Mouse (Mus musculus): ENCODE measurements around the gene Pih1h3b. TPM values are rescaled to one million over a fixed set of nuclear protein-coding genes. Genes with fewer than 3 reads are reported as not detected.

The Pih1h3b gene
- polyA plus RNA-seq (2012; rRNA removed) = not detected in 2 replicates

- Histone ChIP-seq H3K27me3 (ENCODE audit: control insufficient read depth, insufficient read depth, low read length) (peaks cover 9% of the 10 kb centered on the region), H3K4me3 (ENCODE audit: extremely low read depth, insufficient read depth, insufficient read length) (peak within 1 kb of the TSS; percentile 52; the same call in 1 of the 2 replicates), H3K4me1 (ENCODE audit: control insufficient read depth, insufficient read depth, insufficient read length) (no peaks in the 10 kb centered on the region), H3K27ac (ENCODE audit: insufficient read depth, low read length) (no peak within 1 kb of the TSS), H3K36me3 (ENCODE audit: control insufficient read depth, insufficient read depth, low read length) (no peaks in the 10 kb centered on the region)
- TF ChIP-seq CTCF (IDR thresholded peaks at IDR 0.05; ENCODE audit: extremely low read depth, insufficient read depth, insufficient read length, insufficient replicate concordance) (no peak), POLR2A (IDR thresholded peaks at IDR 0.05; ENCODE audit: low read depth, low read length) (no peak)
- peak in 1 of 2 experiments; percentile 2 for DNase-seq (ENCODE audit: low read depth in 1 of 2, low spot score in 2 of 2)
- WGBS = 37% methylated on average over 64 of the region's 64 CpGs
These were observed at the start of gene Pih1h3b, which contains the start of gene Nup62cl for GRCm38 (mm10) chrX:140062135-140062975. TSS of gene Pih1h3b (plus strand) at chrX:140062879. TSS of gene Nup62cl (minus strand) at chrX:140062712.

GRCm38 (mm10) chrX:140060886-140061874, 1.5 kb upstream of the Pih1h3b start:
- WGBS = 36% methylated on average over 85 of the region's 90 CpGs

GRCm38 (mm10) chrX:140082535-140082934, 19.9 kb downstream of the Pih1h3b start:
- WGBS = 90% methylated on average over 2 of the region's 2 CpGs
- TF ChIP-seq POLR2A (IDR thresholded peaks at IDR 0.05; ENCODE audit: low read depth, low read length) (no peak), CTCF (IDR thresholded peaks at IDR 0.05; ENCODE audit: extremely low read depth, insufficient read depth, insufficient read length, insufficient replicate concordance) (no peak)

More at GRCm38 (mm10) chrX:140060886-140061874, 1.5 kb upstream of the Pih1h3b start:
- TF ChIP-seq CTCF (IDR thresholded peaks at IDR 0.05; ENCODE audit: extremely low read depth, insufficient read depth, insufficient read length, insufficient replicate concordance) (no peak), POLR2A (IDR thresholded peaks at IDR 0.05; ENCODE audit: low read depth, low read length) (no peak)
- Histone ChIP-seq H3K36me3 (ENCODE audit: control insufficient read depth, insufficient read depth, low read length) (no peaks in the 10 kb centered on the region), H3K4me3 (ENCODE audit: extremely low read depth, insufficient read depth, insufficient read length) (no peak overlapping the region), H3K27me3 (ENCODE audit: control insufficient read depth, insufficient read depth, low read length) (peaks cover 9% of the 10 kb centered on the region), H3K4me1 (ENCODE audit: control insufficient read depth, insufficient read depth, insufficient read length) (no peaks in the 10 kb centered on the region), H3K27ac (ENCODE audit: insufficient read depth, low read length) (no peak overlapping the region)
- no peak for DNase-seq (ENCODE audit: low read depth in 1 of 2, low spot score in 2 of 2)

GRCm38 (mm10) chrX:140094066-140094465, 31.4 kb downstream of the Pih1h3b start:
- Histone ChIP-seq H3K27ac (ENCODE audit: insufficient read depth, low read length) (no peak overlapping the region), H3K36me3 (ENCODE audit: control insufficient read depth, insufficient read depth, low read length) (no peaks in the 10 kb centered on the region), H3K27me3 (ENCODE audit: control insufficient read depth, insufficient read depth, low read length) (no peaks in the 10 kb centered on the region), H3K4me3 (ENCODE audit: extremely low read depth, insufficient read depth, insufficient read length) (no peak overlapping the region), H3K4me1 (ENCODE audit: control insufficient read depth, insufficient read depth, insufficient read length) (no peaks in the 10 kb centered on the region)
- DNase-seq (ENCODE audit: low read depth in 1 of 2, low spot score in 2 of 2) = no peak
- TF ChIP-seq POLR2A (IDR thresholded peaks at IDR 0.05; ENCODE audit: low read depth, low read length) (no peak), CTCF (IDR thresholded peaks at IDR 0.05; ENCODE audit: extremely low read depth, insufficient read depth, insufficient read length, insufficient replicate concordance) (no peak)
- WGBS = 76% methylated on average over 2 of the region's 2 CpGs

More at GRCm38 (mm10) chrX:140082535-140082934, 19.9 kb downstream of the Pih1h3b start:
- H3K4me1 ChIP-seq (ENCODE audit: control insufficient read depth, insufficient read depth, insufficient read length) = no peaks in the 10 kb centered on the region
- no peaks in the 10 kb centered on the region for H3K36me3 ChIP-seq (ENCODE audit: control insufficient read depth, insufficient read depth, low read length)
- H3K27ac ChIP-seq (ENCODE audit: insufficient read depth, low read length) = no peak overlapping the region
- no peaks in the 10 kb centered on the region for H3K27me3 ChIP-seq (ENCODE audit: control insufficient read depth, insufficient read depth, low read length)
- no peak for DNase-seq (ENCODE audit: low read depth in 1 of 2, low spot score in 2 of 2)
- no peak overlapping the region for H3K4me3 ChIP-seq (ENCODE audit: extremely low read depth, insufficient read depth, insufficient read length)

Other genes with a start within 250 kb of the Pih1h3b start
- 0.43 and 0.50 TPM in 2 replicates for gene Morc4, start 191.2 kb upstream of the Pih1h3b start, polyA plus RNA-seq (2012; rRNA removed)
- 0.22 and 0.32 TPM in 2 replicates for gene Rbm41, start 64.3 kb upstream of the Pih1h3b start, polyA plus RNA-seq (2012; rRNA removed)
- 0.06 TPM in 1 of 2 replicates, not detected in the other for gene Nup62cl, start 167 bp upstream of the Pih1h3b start, polyA plus RNA-seq (2012; rRNA removed)

Data from spleen, adult 2 months (tissue).